Mouse (Mus musculus) heart, adult 9 months (tissue): ENCODE results near the gene Rnf113a1.
"Not testable (repeated sequence)": the region's sequence is repeated elsewhere in the genome, so short reads cannot be mapped to it uniquely, and the experiment has no call there.

ENCODE experiments used
- DNase-seq, 2 experiments: peaks; one replicate each; pipeline ENCODE4 v3.0.0; 2022; ENCODE audit warnings: low spot score in 2 of 2

Gene Rnf113a1

GRCm38 (mm10) chrX:37191105-37191743 lies at the start of gene Rnf113a1, which contains the start of gene Ndufa1:
Gene Rnf113a1 (plus strand): TSS chrX:37191245.
Gene Ndufa1 (minus strand): TSS chrX:37191163.
- DNase-seq = peak; percentile 70 to 78

GRCm38 (mm10) chrX:37141732-37142131 lies 49.3 kb upstream of the Rnf113a1 start:
- no peak for DNase-seq

- DNase-seq = not testable (repeated sequence)
Observed at GRCm38 (mm10) chrX:37144498-37144897, 46.5 kb upstream of the Rnf113a1 start.

GRCm38 (mm10) chrX:37144954-37145353 lies 46.1 kb upstream of the Rnf113a1 start:
- no peak for DNase-seq

GRCm38 (mm10) chrX:37157839-37158238 lies 33.2 kb upstream of the Rnf113a1 start:
- DNase-seq = no peak

- DNase-seq = no peak
Observed at GRCm38 (mm10) chrX:37161169-37161568, 29.9 kb upstream of the Rnf113a1 start.

GRCm38 (mm10) chrX:37163115-37163514 lies 27.9 kb upstream of the Rnf113a1 start:
- DNase-seq = no peak

- peak; percentile 1 to 24 for DNase-seq
Observed at GRCm38 (mm10) chrX:37167085-37167484, 24.0 kb upstream of the Rnf113a1 start.

GRCm38 (mm10) chrX:37168742-37169141 lies 22.3 kb upstream of the Rnf113a1 start, which contains the start of gene Akap14:
Gene Akap14 (minus strand): TSS chrX:37168842.
- no peak for DNase-seq

GRCm38 (mm10) chrX:37184401-37184800 lies 6.6 kb upstream of the Rnf113a1 start:
- DNase-seq = not testable (repeated sequence)

- DNase-seq = no peak
Observed at GRCm38 (mm10) chrX:37190755-37191104, 315 bp upstream of the Rnf113a1 start.

- DNase-seq = no peak
Observed at GRCm38 (mm10) chrX:37191744-37192379, 817 bp downstream of the Rnf113a1 start.

- DNase-seq = no peak
Observed at GRCm38 (mm10) chrX:37198676-37199075, 7.6 kb downstream of the Rnf113a1 start.

GRCm38 (mm10) chrX:37210941-37211340 lies 19.9 kb downstream of the Rnf113a1 start, which contains the start of gene Gm9:
Gene Gm9 (minus strand): TSS chrX:37211041.
- no peak for DNase-seq

- DNase-seq = not testable (repeated sequence)
Observed at GRCm38 (mm10) chrX:37222158-37222557, 31.1 kb downstream of the Rnf113a1 start, which contains the start of gene Rhox1. Gene Rhox1 (minus strand): TSS chrX:37222258.
